Mouse (Mus musculus) G1E (cell line): ENCODE measurements around the gene Psmd7. TPM values are rescaled to one million over a fixed set of nuclear protein-coding genes. Genes with fewer than 3 reads are reported as not detected.

Source experiments
- ATAC-seq: 2 replicates; pipeline ENCODE4 v1.8.0; 2016; ENCODE audit warnings: mild to moderate bottlenecking; ENCODE audit not compliant: insufficient number of reproducible peaks, poor library complexity, low FRiP score, severe bottlenecking; ENCODE audit errors: extremely low read depth
- DNase-seq: peaks from one replicate; pipeline ENCODE4 v3.0.0; 2012; ENCODE audit warnings: low spot score
- H3K27me3 ChIP-seq: 2 replicates; pipeline ENCODE4 v1.6.1; 2012; ENCODE audit warnings: mild to moderate bottlenecking, low read length, inconsistent platforms; ENCODE audit not compliant: insufficient read depth
- H3K36me3 ChIP-seq: replicated peaks from 2 replicates; pipeline ENCODE3; 2012; ENCODE audit warnings: mild to moderate bottlenecking, inconsistent platforms
- H3K4me1 ChIP-seq: 2 replicates; pipeline ENCODE4 v1.6.1; 2012; ENCODE audit warnings: low read depth, low read length, inconsistent platforms, mixed read lengths; ENCODE audit not compliant: insufficient read depth
- H3K4me3 ChIP-seq: 2 replicates; pipeline ENCODE4 v1.5.1; 2012; ENCODE audit warnings: low read depth, mild to moderate bottlenecking, inconsistent platforms, low read length, moderate library complexity, mixed read lengths
- H3K9me3 ChIP-seq: replicated peaks from 2 replicates; pipeline ENCODE4 v1.6.1; 2012; ENCODE audit warnings: inconsistent platforms
- CTCF ChIP-seq: IDR thresholded peaks from 2 replicates; pipeline ENCODE4 v1.5.1; 2012; ENCODE audit warnings: low read depth, low read length, inconsistent platforms, mixed read lengths
- GATA1 ChIP-seq: IDR thresholded peaks from 2 replicates; pipeline ENCODE4 v1.6.1; 2012; ENCODE audit warnings: borderline replicate concordance, low read length, inconsistent platforms, mixed read lengths
- GATA2 ChIP-seq: IDR thresholded peaks from 2 replicates; pipeline ENCODE4 v1.6.1; 2012; ENCODE audit warnings: low read depth, low read length, inconsistent platforms, borderline replicate concordance
- POLR2AphosphoS5 ChIP-seq: IDR thresholded peaks from 2 replicates; pipeline ENCODE4 v1.6.1; 2012; ENCODE audit warnings: low read depth, low read length, inconsistent platforms; ENCODE audit not compliant: insufficient replicate concordance
- TAL1 ChIP-seq: conservative IDR thresholded peaks from 2 replicates; pipeline ENCODE4 v1.6.1; 2012; ENCODE audit warnings: low read depth, low read length, inconsistent platforms, mixed read lengths
- polyA plus RNA-seq: library from polyadenylated mRNA; stranded (reverse); fragments of >175 nt; gene quantifications from 2 replicates; pipeline ENCODE4 v1.2.3, GENCODE M21; 2012
- total RNA-seq, 2 experiments: library from RNA; stranded (forward) in 1 of 2; stranded (reverse) in 1 of 2; fragments of 200-1000 nt in 1 of 2; fragments of >200 nt in 1 of 2; fragmentation: Nextera tagmentation in 1 of 2; gene quantifications; 2 replicates each; pipeline ENCODE4 v1.2.3; 2014 to 2017

Gene Psmd7
- total and polyA plus RNA-seq, 3 experiments = 41.9 to 143 (median 75.0) TPM

DNA sequence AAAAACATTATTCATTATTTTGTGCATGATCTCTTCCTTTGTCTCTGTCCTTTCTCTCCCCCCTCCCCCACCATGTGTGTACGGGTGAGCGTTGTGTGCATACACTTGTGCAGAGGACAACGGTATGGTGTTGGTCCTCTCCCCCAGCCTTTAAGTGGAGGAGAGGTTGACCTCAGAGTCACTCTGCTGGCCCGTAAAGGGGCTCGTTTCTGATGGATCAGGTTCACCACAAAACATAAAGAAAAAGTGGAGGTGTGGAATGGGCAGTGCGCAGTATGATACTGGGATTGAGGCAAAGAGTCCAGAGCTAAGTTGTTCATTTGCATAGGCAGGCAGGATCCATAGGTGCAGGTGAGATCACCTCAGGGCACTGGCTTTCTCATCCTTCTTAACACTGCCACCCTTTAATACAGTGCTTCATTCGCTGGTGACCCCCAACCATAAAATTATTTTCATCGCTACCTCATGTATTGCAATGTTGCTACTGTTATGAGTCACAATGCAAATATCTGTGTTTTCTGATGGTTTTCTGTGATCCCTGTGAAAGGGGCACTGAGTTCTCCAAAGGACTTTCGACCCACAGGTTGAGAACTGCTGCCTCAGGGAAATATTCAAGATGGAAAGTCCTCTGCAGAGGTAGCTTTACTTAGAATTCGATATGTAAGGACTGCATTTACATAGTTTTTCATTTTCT, 33.8 kb upstream of the Psmd7 start:
- no peak for TF ChIP-seq CTCF
- Histone ChIP-seq H3K36me3 (no peaks in the 10 kb centered on the region), H3K27me3 (no peaks in the 10 kb centered on the region), H3K4me3 (no peak overlapping the region), H3K4me1 (peaks cover 12% of the 10 kb centered on the region), H3K9me3 (no peaks in the 10 kb centered on the region; the same call in 1 of the 2 replicates)
- ATAC-seq (no peak), DNase-seq (no peak)

DNA sequence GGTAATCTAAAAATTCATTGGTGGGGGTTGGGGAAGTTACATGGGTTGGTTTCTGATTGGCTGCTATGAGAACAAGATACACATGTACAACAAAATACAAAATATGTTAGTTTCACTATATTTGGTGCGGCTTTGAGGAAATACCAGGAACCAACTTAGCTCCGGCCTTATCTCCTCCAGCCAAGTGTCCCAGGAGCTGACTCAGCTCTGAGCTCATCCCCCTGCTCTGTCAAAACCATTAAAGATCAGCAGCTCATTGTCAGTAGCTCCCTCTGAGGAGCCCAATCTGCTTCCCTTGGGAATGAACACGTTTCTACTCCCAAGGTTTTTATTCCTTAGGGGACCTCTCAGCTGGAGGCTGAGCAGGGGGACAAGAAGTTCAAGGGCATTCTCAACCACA, 32.9 kb upstream of the Psmd7 start:
- H3K9me3 ChIP-seq = no peaks in the 10 kb centered on the region; the same call in 1 of the 2 replicates
- H3K27me3 ChIP-seq = no peaks in the 10 kb centered on the region
- peak; percentile 84 for ATAC-seq

DNA sequence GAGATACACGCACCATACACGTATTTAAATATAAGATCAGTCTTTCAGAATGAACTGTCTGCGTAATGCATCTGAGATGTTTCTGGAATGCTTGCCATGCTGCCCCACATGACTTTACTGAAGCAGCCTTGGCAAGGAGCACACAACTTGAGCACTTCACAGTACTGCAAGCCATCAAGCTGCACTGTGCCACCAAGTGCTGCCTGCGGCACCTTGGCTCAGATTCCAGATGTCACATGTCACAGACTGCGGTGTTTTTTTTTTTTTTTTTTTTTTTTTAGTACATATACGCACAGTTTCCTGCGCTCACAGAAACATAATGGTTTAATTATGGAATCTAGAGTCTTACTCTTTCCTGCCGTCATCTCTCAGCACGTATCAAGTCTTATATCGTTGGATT, 30.2 kb upstream of the Psmd7 start:
- DNase-seq = no peak
- no peak for ATAC-seq
- TF ChIP-seq CTCF (no peak), GATA2 (no peak), GATA1 (no peak), TAL1 (no peak), POLR2AphosphoS5 (no peak)
- no peak overlapping the region for H3K4me3 ChIP-seq
- peaks cover 12% of the 10 kb centered on the region for H3K4me1 ChIP-seq
- H3K27me3 ChIP-seq = no peaks in the 10 kb centered on the region
- no peaks in the 10 kb centered on the region for H3K36me3 ChIP-seq
- H3K9me3 ChIP-seq = no peaks in the 10 kb centered on the region; the same call in 1 of the 2 replicates

More for the DNA sequence above, 32.9 kb upstream of the Psmd7 start:
- TF ChIP-seq TAL1 (no peak), CTCF (no peak), GATA1 (no peak), POLR2AphosphoS5 (no peak), GATA2 (no peak)
- H3K4me1 ChIP-seq = peaks cover 12% of the 10 kb centered on the region
- DNase-seq = peak; percentile 9
- no peaks in the 10 kb centered on the region for H3K36me3 ChIP-seq
- H3K4me3 ChIP-seq = no peak overlapping the region

- Histone ChIP-seq H3K4me1 (no peaks in the 10 kb centered on the region), H3K36me3 (no peaks in the 10 kb centered on the region), H3K27me3 (0 out of 2 replicates have a peak, but pooled peaks cover 2% of the 10 kb centered on the region), H3K9me3 (no peaks in the 10 kb centered on the region; the same call in 1 of the 2 replicates), H3K4me3 (no peak overlapping the region)
- DNase-seq (no peak), ATAC-seq (no peak)
- TF ChIP-seq TAL1 = no peak
- no peak for TF ChIP-seq CTCF
- TF ChIP-seq GATA1 = no peak
- no peak for TF ChIP-seq POLR2AphosphoS5
- no peak for TF ChIP-seq GATA2
Observed at GRCm38 (mm10) chr8:107613411-107613810, 25.1 kb upstream of the Psmd7 start.

- 0 out of 2 replicates have a peak, but pooled peaks cover 2% of the 10 kb centered on the region for H3K27me3 ChIP-seq
- no peaks in the 10 kb centered on the region for H3K36me3 ChIP-seq
- no peak for DNase-seq
- no peaks in the 10 kb centered on the region for H3K9me3 ChIP-seq
- H3K4me1 ChIP-seq = no peaks in the 10 kb centered on the region
- TF ChIP-seq GATA1 = no peak
- ATAC-seq = no peak
- no peak overlapping the region for H3K4me3 ChIP-seq
Observed at GRCm38 (mm10) chr8:107610845-107611244, 22.6 kb upstream of the Psmd7 start.

GRCm38 (mm10) chr8:107608751-107609150, 20.5 kb upstream of the Psmd7 start:
- H3K36me3 ChIP-seq = no peaks in the 10 kb centered on the region
- 0 out of 2 replicates have a peak, but pooled peaks cover 2% of the 10 kb centered on the region for H3K27me3 ChIP-seq
- no peak overlapping the region for H3K4me3 ChIP-seq
- no peak for TF ChIP-seq GATA2
- TF ChIP-seq CTCF = no peak
- no peak for DNase-seq
- no peaks in the 10 kb centered on the region for H3K9me3 ChIP-seq
- no peak for ATAC-seq
- no peaks in the 10 kb centered on the region for H3K4me1 ChIP-seq

DNA sequence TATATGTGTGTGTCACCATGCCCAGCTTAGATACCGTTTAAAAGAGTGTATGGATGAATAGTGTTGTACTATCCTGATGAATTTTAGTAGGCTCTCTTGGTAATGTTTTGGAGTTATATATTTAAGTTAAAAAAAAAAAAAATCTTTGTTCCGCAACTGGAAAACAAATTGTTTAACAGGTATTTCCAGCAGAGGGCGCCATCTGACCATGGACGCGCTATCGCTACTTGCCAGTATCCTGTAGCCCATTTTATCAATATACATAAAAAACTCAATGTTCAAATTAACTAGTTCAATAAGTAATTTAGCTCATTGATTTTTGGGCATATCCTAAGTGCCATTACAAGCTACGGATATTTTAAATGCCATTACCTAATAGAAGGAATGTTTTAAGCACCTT, 14.8 kb upstream of the Psmd7 start:
- H3K4me1 ChIP-seq = peaks cover 6% of the 10 kb centered on the region; the same call in 1 of the 2 replicates
- no peaks in the 10 kb centered on the region for H3K27me3 ChIP-seq
- no peak for ATAC-seq

More for the DNA sequence above, 14.8 kb upstream of the Psmd7 start:
- H3K9me3 ChIP-seq = no peaks in the 10 kb centered on the region
- no peaks in the 10 kb centered on the region for H3K36me3 ChIP-seq
- DNase-seq = peak; percentile 22
- no peak for TF ChIP-seq POLR2AphosphoS5
- TF ChIP-seq GATA2 = no peak
- 0 out of 2 replicates have a peak, but pooled peaks have one; percentile 19 for TF ChIP-seq CTCF
- no peak for TF ChIP-seq GATA1
- TF ChIP-seq TAL1 = no peak
- H3K4me3 ChIP-seq = no peak overlapping the region
